Mouse (Mus musculus): ENCODE measurements around the gene Ms4a15. TPM values are rescaled to one million over a fixed set of nuclear protein-coding genes. Genes with fewer than 3 reads are reported as not detected.

Gene Ms4a15
- polyA plus RNA-seq, 1 experiment from 2014 or later: not detected

- ATAC-seq (ENCODE audit: low FRiP score, low read depth): no peak
- WGBS: 63% methylated on average over 3 of the region's 3 CpGs
- H3K27me3 ChIP-seq: peaks cover 20% of the 10 kb centered on the region
- no peak overlapping the region for H3K9ac ChIP-seq (replicated peaks)
- no peak overlapping the region for H3K27ac ChIP-seq (replicated peaks)
- no peak overlapping the region for H3K4me2 ChIP-seq (replicated peaks)
- no peaks in the 10 kb centered on the region for H3K9me3 ChIP-seq
- H3K4me3 ChIP-seq: no peak overlapping the region
- peaks cover 12% of the 10 kb centered on the region for H3K4me1 ChIP-seq
- H3K36me3 ChIP-seq: peaks cover 21% of the 10 kb centered on the region
Observed at GRCm38 (mm10) chr19:10938771-10939170, 54.3 kb downstream of the Ms4a15 start.

- no peak for ATAC-seq (ENCODE audit: low FRiP score, low read depth)
- Histone ChIP-seq H3K9me3 (no peaks in the 10 kb centered on the region), H3K27me3 (peaks cover 19% of the 10 kb centered on the region), H3K4me2 (replicated peaks) (no peak within 1 kb of the TSS), H3K27ac (replicated peaks) (no peak within 1 kb of the TSS), H3K4me1 (peaks cover 12% of the 10 kb centered on the region), H3K36me3 (peaks cover 5% of the 10 kb centered on the region; the same call in 1 of the 2 replicates), H3K9ac (replicated peaks) (no peak within 1 kb of the TSS), H3K4me3 (no peak within 1 kb of the TSS)
- 60% methylated on average over 5 of the region's 5 CpGs for WGBS
Observed at GRCm38 (mm10) chr19:10937110-10937563, 55.9 kb downstream of the Ms4a15 start, which contains the start of gene Ptgdr2. Gene Ptgdr2, plus strand, starts transcription at chr19:10937160.

- H3K4me1 ChIP-seq: peaks cover 8% of the 10 kb centered on the region
- ATAC-seq (ENCODE audit: low FRiP score, low read depth): no peak
- no peak overlapping the region for H3K4me3 ChIP-seq
- H3K27me3 ChIP-seq: peaks cover 11% of the 10 kb centered on the region
- no peak overlapping the region for H3K27ac ChIP-seq (replicated peaks)
- H3K9ac ChIP-seq (replicated peaks): no peak overlapping the region
- WGBS: 89% methylated on average over 5 of the region's 5 CpGs
- no peaks in the 10 kb centered on the region for H3K9me3 ChIP-seq
- no peaks in the 10 kb centered on the region for H3K36me3 ChIP-seq
- no peak overlapping the region for H3K4me2 ChIP-seq (replicated peaks)
Observed at GRCm38 (mm10) chr19:10936077-10936476, 57.0 kb downstream of the Ms4a15 start.

GRCm38 (mm10) chr19:10935029-10935428, 58.0 kb downstream of the Ms4a15 start:
- no peaks in the 10 kb centered on the region for H3K9me3 ChIP-seq
- no peak overlapping the region for H3K9ac ChIP-seq (replicated peaks)
- H3K27me3 ChIP-seq: peaks cover 11% of the 10 kb centered on the region
- no peak overlapping the region for H3K4me3 ChIP-seq
- WGBS: 14% methylated on average over 5 of the region's 5 CpGs
- no peak overlapping the region for H3K27ac ChIP-seq (replicated peaks)
- H3K36me3 ChIP-seq: no peaks in the 10 kb centered on the region
- ATAC-seq (ENCODE audit: low FRiP score, low read depth): no peak
- no peak overlapping the region for H3K4me2 ChIP-seq (replicated peaks)
- no peaks in the 10 kb centered on the region for H3K4me1 ChIP-seq

GRCm38 (mm10) chr19:10930641-10931040, 62.4 kb downstream of the Ms4a15 start:
- Histone ChIP-seq H3K4me2 (replicated peaks) (no peak overlapping the region), H3K4me1 (0 out of 2 replicates have a peak, but pooled peaks cover 8% of the 10 kb centered on the region), H3K27ac (replicated peaks) (no peak overlapping the region), H3K9me3 (no peaks in the 10 kb centered on the region), H3K9ac (replicated peaks) (no peak overlapping the region), H3K27me3 (no peaks in the 10 kb centered on the region), H3K4me3 (no peak overlapping the region), H3K36me3 (no peaks in the 10 kb centered on the region)
- 94% methylated on average over 2 of the region's 2 CpGs for WGBS
- no peak for ATAC-seq (ENCODE audit: low FRiP score, low read depth)

Other genes with a start within 250 kb of the Ms4a15 start
- gene Cd6, start 163.2 kb downstream of the Ms4a15 start, polyA plus RNA-seq (2016; fragmentation: Nextera tagmentation; extraction: Ambion mirVana): not detected in 2 replicates
- gene Slc15a3, start 153.5 kb downstream of the Ms4a15 start, polyA plus RNA-seq (2016; fragmentation: Nextera tagmentation; extraction: Ambion mirVana): 0.12 and 0.29 TPM in 2 replicates
- 146 and 150 TPM in 2 replicates for gene Tmem132a, start 123.3 kb downstream of the Ms4a15 start, polyA plus RNA-seq (2016; fragmentation: Nextera tagmentation; extraction: Ambion mirVana)
- 36.4 and 40.3 TPM in 2 replicates for gene Tmem109, start 111.2 kb downstream of the Ms4a15 start, polyA plus RNA-seq (2016; fragmentation: Nextera tagmentation; extraction: Ambion mirVana)
- gene Prpf19, start 98.0 kb downstream of the Ms4a15 start, polyA plus RNA-seq (2016; fragmentation: Nextera tagmentation; extraction: Ambion mirVana): 39.1 and 41.1 TPM in 2 replicates
- 0.38 TPM in 1 of 2 replicates, not detected in the other for gene Zp1, start 72.6 kb downstream of the Ms4a15 start, polyA plus RNA-seq (2016; fragmentation: Nextera tagmentation; extraction: Ambion mirVana)
- gene Ptgdr2, start 56.1 kb downstream of the Ms4a15 start, polyA plus RNA-seq (2016; fragmentation: Nextera tagmentation; extraction: Ambion mirVana): 0.09 and 0.12 TPM in 2 replicates
- gene Ccdc86, start 44.0 kb downstream of the Ms4a15 start, polyA plus RNA-seq (2016; fragmentation: Nextera tagmentation; extraction: Ambion mirVana): 21.6 and 23.7 TPM in 2 replicates
- not detected in 2 replicates for gene Ms4a10, start 18.6 kb downstream of the Ms4a15 start, polyA plus RNA-seq (2016; fragmentation: Nextera tagmentation; extraction: Ambion mirVana)
- not detected in 2 replicates for gene Ms4a18, start 24.8 kb upstream of the Ms4a15 start, polyA plus RNA-seq (2016; fragmentation: Nextera tagmentation; extraction: Ambion mirVana)
- not detected in 2 replicates for gene Ms4a8a, start 87.9 kb upstream of the Ms4a15 start, polyA plus RNA-seq (2016; fragmentation: Nextera tagmentation; extraction: Ambion mirVana)
- not detected in 2 replicates for gene 1700017D01Rik, start 137.6 kb upstream of the Ms4a15 start, polyA plus RNA-seq (2016; fragmentation: Nextera tagmentation; extraction: Ambion mirVana)
- gene 1700025F22Rik, start 172.1 kb upstream of the Ms4a15 start, polyA plus RNA-seq (2016; fragmentation: Nextera tagmentation; extraction: Ambion mirVana): not detected in 2 replicates
- not detected in 2 replicates for gene Ms4a13, start 203.5 kb upstream of the Ms4a15 start, polyA plus RNA-seq (2016; fragmentation: Nextera tagmentation; extraction: Ambion mirVana)
- gene Ms4a12, start 239.2 kb upstream of the Ms4a15 start, polyA plus RNA-seq (2016; fragmentation: Nextera tagmentation; extraction: Ambion mirVana): not detected in 2 replicates

All from midbrain, embryonic 12.5 days (tissue).